Mouse (Mus musculus): ENCODE data around the gene Efhd1.

- TF ChIP-seq KAT2A (conservative IDR thresholded peaks at IDR 0.05; ENCODE audit: low read depth, low read length) (no peak), CTCF (IDR thresholded peaks at IDR 0.05 in 2 of 3, conservative IDR thresholded peaks at IDR 0.05 in 1 of 3; ENCODE audit: control insufficient read depth in 1 of 3, insufficient read depth in 1 of 3, low read depth in 2 of 3, low read length in 3 of 3, poor library complexity in 1 of 3, severe bottlenecking in 1 of 3) (no peak), RCOR1 (IDR thresholded peaks at IDR 0.05; ENCODE audit: low read depth, low read length) (no peak)
Observed at GRCm38 (mm10) chr1:87252040-87252609, 12.0 kb upstream of the Efhd1 start.
